ENCODE assay signal across 8 mouse cellular contexts in genomic region chr19:56720882-56721281, GRCm38 (mm10). TPM values are rescaled to one million over a fixed set of nuclear protein-coding genes. Genes with fewer than 3 reads are reported as not detected.
DNase-seq lines count a peak whose midpoint lies in the region; ATAC-seq and TF ChIP-seq lines count a peak whose summit lies in the region.
"Had no signal": no experiment of that assay in that cellular context is flagged by ENCODE, and none has a peak within 500 bp of the region (broad histone marks: within the 10 kb centered on the region; RNA-seq: fewer than 3 reads in every experiment).

No protein-coding gene starts in this region.

- TF ChIP-seq CTCF in small intestine, adult 2 months (IDR thresholded peaks at IDR 0.05; ENCODE audit: extremely low read depth, insufficient read length, insufficient replicate concordance, low read depth, low read length) = no peak

- TF ChIP-seq POLR2A in limb, embryonic 14.5 days (IDR thresholded peaks at IDR 0.05; ENCODE audit: borderline replicate concordance, extremely low read depth, insufficient read depth, insufficient read length) = no peak
- TF ChIP-seq POLR2A in small intestine, adult 2 months (IDR thresholded peaks at IDR 0.05; ENCODE audit: low read depth, low read length) = no peak

- no peak overlapping the region for H3K9ac ChIP-seq in liver, embryonic 11.5 days (ENCODE audit: low read depth, low read length)
- H3K9ac ChIP-seq in forebrain, embryonic 16.5 days (replicated peaks; ENCODE audit: low read depth, low read length) = no peak overlapping the region
- no peak overlapping the region for H3K9ac ChIP-seq in limb, embryonic 14.5 days (ENCODE audit: low read depth, low read length, severe bottlenecking)

- DNase-seq in liver, embryonic 11.5 days (ENCODE audit: low spot score) = no peak
- DNase-seq in liver = no peak
- DNase-seq in limb, embryonic 14.5 days (ENCODE audit: low spot score) = no peak
- no peak for DNase-seq in adipocyte (ENCODE audit: low spot score)
- DNase-seq in right cerebral cortex, postnatal 25 days = no peak

- H3K4me3 ChIP-seq in liver, embryonic 11.5 days (ENCODE audit: low read depth, low read length) = 0 out of 2 replicates have a peak overlapping the region, but pooled peaks have one; percentile 52
- peak overlapping the region; percentile 62; the same call in 1 of the 2 replicates for H3K4me3 ChIP-seq in forebrain, embryonic 16.5 days (replicated peaks; ENCODE audit: low read length)
- H3K4me3 ChIP-seq in limb, embryonic 14.5 days (replicated peaks; ENCODE audit: low read length) = peak overlapping the region; percentile 51
- peak overlapping the region; percentile 57; the same call in 1 of the 2 replicates for H3K4me3 ChIP-seq in small intestine, adult 2 months (ENCODE audit: low read depth, low read length)

- no peak for ATAC-seq in liver, embryonic 11.5 days (replicated peaks; ENCODE audit: low FRiP score)
- ATAC-seq in forebrain, embryonic 16.5 days = no peak
- ATAC-seq in limb, embryonic 14.5 days (ENCODE audit: low FRiP score, low read depth) = no peak

- no peak overlapping the region for H3K27ac ChIP-seq in liver, embryonic 11.5 days (ENCODE audit: low read depth, low read length)
- H3K27ac ChIP-seq in forebrain, embryonic 16.5 days (ENCODE audit: low read length) = no peak overlapping the region
- H3K27ac ChIP-seq in limb, embryonic 14.5 days (replicated peaks; ENCODE audit: low read depth, low read length) = no peak overlapping the region
- no peak overlapping the region for H3K27ac ChIP-seq in small intestine, adult 2 months (ENCODE audit: insufficient read depth, low read depth, low read length)

- H3K27me3 ChIP-seq in liver, embryonic 11.5 days (replicated peaks; ENCODE audit: control insufficient read depth, insufficient read depth, low read length) = peaks cover 69% of the 10 kb centered on the region
- H3K27me3 ChIP-seq in forebrain, embryonic 16.5 days (replicated peaks; ENCODE audit: control insufficient read depth, insufficient read depth, low read length) = peaks cover 35% of the 10 kb centered on the region
- peaks cover 65% of the 10 kb centered on the region for H3K27me3 ChIP-seq in limb, embryonic 14.5 days (ENCODE audit: control insufficient read depth, insufficient read depth, low read length)
- peaks cover 34% of the 10 kb centered on the region for H3K27me3 ChIP-seq in small intestine, adult 2 months (ENCODE audit: control insufficient read depth, insufficient read depth, low read length)

- WGBS in liver, embryonic 11.5 days = 28% methylated on average over 13 of the region's 13 CpGs
- WGBS in forebrain, embryonic 16.5 days = 29% methylated on average over 13 of the region's 13 CpGs
- WGBS in limb, embryonic 14.5 days = 22% methylated on average over 13 of the region's 13 CpGs
- WGBS in small intestine, adult 2 months = 28% methylated on average over 13 of the region's 13 CpGs

- no peaks in the 10 kb centered on the region for H3K9me3 ChIP-seq in liver, embryonic 11.5 days (ENCODE audit: control insufficient read depth, low read length)
- no peaks in the 10 kb centered on the region for H3K9me3 ChIP-seq in forebrain, embryonic 16.5 days (ENCODE audit: control insufficient read depth, low read length)
- H3K9me3 ChIP-seq in limb, embryonic 14.5 days (ENCODE audit: control insufficient read depth, low read length) = no peaks in the 10 kb centered on the region

- H3K4me1 ChIP-seq in liver, embryonic 11.5 days (replicated peaks; ENCODE audit: control insufficient read depth, insufficient read depth, low read length) = peaks cover 13% of the 10 kb centered on the region
- peaks cover 24% of the 10 kb centered on the region for H3K4me1 ChIP-seq in forebrain, embryonic 16.5 days (replicated peaks; ENCODE audit: control insufficient read depth, insufficient read depth, low read length)
- H3K4me1 ChIP-seq in limb, embryonic 14.5 days (ENCODE audit: control insufficient read depth, insufficient read depth, low read length) = peaks cover 21% of the 10 kb centered on the region
- H3K4me1 ChIP-seq in small intestine, adult 2 months (ENCODE audit: control insufficient read depth, insufficient read depth, insufficient read length, low read length) = peaks cover 9% of the 10 kb centered on the region

- no peak overlapping the region; the same call in 1 of the 2 replicates for H3K4me2 ChIP-seq in liver, embryonic 11.5 days
- peak overlapping the region; percentile 65 for H3K4me2 ChIP-seq in forebrain, embryonic 16.5 days (ENCODE audit: low read length)
- H3K4me2 ChIP-seq in limb, embryonic 14.5 days (replicated peaks; ENCODE audit: low read depth, low read length, severe bottlenecking) = peak overlapping the region; percentile 96

- no peaks in the 10 kb centered on the region for H3K36me3 ChIP-seq in liver, embryonic 11.5 days (ENCODE audit: control insufficient read depth, insufficient read depth, low read length)
- no peaks in the 10 kb centered on the region for H3K36me3 ChIP-seq in forebrain, embryonic 16.5 days (ENCODE audit: control insufficient read depth, insufficient read depth)
- no peaks in the 10 kb centered on the region for H3K36me3 ChIP-seq in limb, embryonic 14.5 days (ENCODE audit: control insufficient read depth, insufficient read depth, low read length)
- no peaks in the 10 kb centered on the region for H3K36me3 ChIP-seq in small intestine, adult 2 months (ENCODE audit: control insufficient read depth, insufficient read depth, low read length)

RNA-seq across cellular contexts. Expression of gene Adrb1, which starts 1.1 kb away (rescaled TPM):
- 0.34 and 0.35 TPM in 2 replicates for polyA plus RNA-seq in liver, embryonic 11.5 days (2014; fragmentation: Nextera tagmentation; extraction: Ambion mirVana)
- polyA plus RNA-seq in forebrain, embryonic 16.5 days (2015; fragmentation: Nextera tagmentation; extraction: Ambion mirVana) = 1.4 and 2.2 TPM in 2 replicates
- polyA plus RNA-seq in limb, embryonic 14.5 days (2012; rRNA removed) = 1.7 and 2.3 TPM in 2 replicates
- 1.3 and 1.9 TPM in 2 replicates for polyA plus RNA-seq in limb, embryonic 14.5 days (2014; fragmentation: Nextera tagmentation; extraction: Ambion mirVana)
- polyA plus RNA-seq in small intestine, adult 2 months (2012; rRNA removed) = 3.1 and 3.7 TPM in 2 replicates
- polyA plus RNA-seq: Patski had no signal
